Mouse (Mus musculus) erythroblast, embryonic 14.5 days (primary cell): ENCODE measurements around the gene Dedd2. TPM values are rescaled to one million over a fixed set of nuclear protein-coding genes. Genes with fewer than 3 reads are reported as not detected.

ENCODE experiments used
- H3K27me3 ChIP-seq: 2 replicates; pipeline ENCODE4 v1.6.1; 2012; ENCODE audit warnings: inconsistent platforms; ENCODE audit not compliant: control insufficient read depth
- H3K36me3 ChIP-seq: 2 replicates; pipeline ENCODE4 v1.6.1; 2012; ENCODE audit warnings: mild to moderate bottlenecking, inconsistent platforms; ENCODE audit not compliant: control insufficient read depth
- H3K4me1 ChIP-seq: 2 replicates; pipeline ENCODE4 v1.6.1; 2012; ENCODE audit warnings: inconsistent platforms; ENCODE audit not compliant: control insufficient read depth
- H3K4me3 ChIP-seq: replicated peaks from 2 replicates; pipeline ENCODE3; 2012; ENCODE audit warnings: moderate library complexity, mild to moderate bottlenecking, inconsistent platforms
- H3K9me3 ChIP-seq: 2 replicates; pipeline ENCODE4 v1.6.1; 2012; ENCODE audit warnings: low read length, inconsistent platforms, mixed read lengths; ENCODE audit not compliant: control insufficient read depth
- GATA1 ChIP-seq: IDR thresholded peaks from 2 replicates; pipeline ENCODE4 v1.6.1; 2012; ENCODE audit warnings: low read length, inconsistent platforms, mixed read lengths
- TAL1 ChIP-seq: IDR thresholded peaks from 3 replicates; pipeline ENCODE4 v1.6.1; 2012; ENCODE audit warnings: low read length, inconsistent platforms, mixed read lengths
- polyA plus RNA-seq: library from polyadenylated mRNA; stranded (reverse); fragments of >175 nt; gene quantifications from 2 replicates; pipeline ENCODE4 v1.2.3, GENCODE M21; 2012

The Dedd2 gene
- polyA plus RNA-seq, 1 experiment = 50.4 TPM

- peaks cover 32% of the 10 kb centered on the region for H3K27me3 ChIP-seq
- no peaks in the 10 kb centered on the region for H3K36me3 ChIP-seq
- no peak overlapping the region for H3K4me3 ChIP-seq
- H3K9me3 ChIP-seq = no peaks in the 10 kb centered on the region
- TF ChIP-seq GATA1 = no peak
- no peak for TF ChIP-seq TAL1
- H3K4me1 ChIP-seq = peaks cover 27% of the 10 kb centered on the region
These were observed 32.5 kb downstream of the Dedd2 start for GRCm38 (mm10) chr7:25187662-25188650.

- Histone ChIP-seq H3K4me3 (no peak overlapping the region), H3K4me1 (peaks cover 30% of the 10 kb centered on the region), H3K36me3 (no peaks in the 10 kb centered on the region), H3K9me3 (peaks cover 7% of the 10 kb centered on the region; the same call in 1 of the 2 replicates), H3K27me3 (peaks cover 71% of the 10 kb centered on the region)
- TF ChIP-seq TAL1 = no peak
- TF ChIP-seq GATA1 = no peak
These were observed 36.3 kb downstream of the Dedd2 start for GRCm38 (mm10) chr7:25184091-25184490.

GRCm38 (mm10) chr7:25181814-25182213 lies 38.6 kb downstream of the Dedd2 start:
- H3K4me3 ChIP-seq = no peak overlapping the region
- peaks cover 85% of the 10 kb centered on the region for H3K27me3 ChIP-seq
- H3K36me3 ChIP-seq = no peaks in the 10 kb centered on the region
- TF ChIP-seq TAL1 (no peak), GATA1 (no peak)
- H3K9me3 ChIP-seq = peaks cover 9% of the 10 kb centered on the region; the same call in 1 of the 2 replicates
- H3K4me1 ChIP-seq = peaks cover 22% of the 10 kb centered on the region

- Histone ChIP-seq H3K9me3 (peaks cover 9% of the 10 kb centered on the region; the same call in 1 of the 2 replicates), H3K36me3 (no peaks in the 10 kb centered on the region), H3K4me3 (no peak overlapping the region), H3K4me1 (peaks cover 22% of the 10 kb centered on the region), H3K27me3 (peaks cover 89% of the 10 kb centered on the region)
- no peak for TF ChIP-seq TAL1
- no peak for TF ChIP-seq GATA1
These were observed 39.1 kb downstream of the Dedd2 start for GRCm38 (mm10) chr7:25181331-25181790.

GRCm38 (mm10) chr7:25180512-25180911 lies 39.9 kb downstream of the Dedd2 start:
- H3K36me3 ChIP-seq = no peaks in the 10 kb centered on the region
- TF ChIP-seq TAL1 = no peak
- TF ChIP-seq GATA1 = no peak
- peaks cover 9% of the 10 kb centered on the region; the same call in 1 of the 2 replicates for H3K9me3 ChIP-seq
- H3K4me3 ChIP-seq = no peak overlapping the region
- peaks cover 97% of the 10 kb centered on the region for H3K27me3 ChIP-seq
- H3K4me1 ChIP-seq = peaks cover 22% of the 10 kb centered on the region

- H3K4me1 ChIP-seq = peaks cover 22% of the 10 kb centered on the region
- no peaks in the 10 kb centered on the region for H3K36me3 ChIP-seq
- TF ChIP-seq GATA1 (no peak), TAL1 (no peak)
- peaks cover 100% of the 10 kb centered on the region for H3K27me3 ChIP-seq
- H3K9me3 ChIP-seq = peaks cover 9% of the 10 kb centered on the region; the same call in 1 of the 2 replicates
- no peak within 1 kb of the TSS for H3K4me3 ChIP-seq
These were observed 40.7 kb downstream of the Dedd2 start, which contains the start of gene Pou2f2 for GRCm38 (mm10) chr7:25179606-25180161. TSS of gene Pou2f2 (minus strand) at chr7:25179726.

- Histone ChIP-seq H3K4me3 (no peak overlapping the region), H3K9me3 (peaks cover 9% of the 10 kb centered on the region; the same call in 1 of the 2 replicates), H3K36me3 (no peaks in the 10 kb centered on the region), H3K4me1 (peaks cover 17% of the 10 kb centered on the region), H3K27me3 (peaks cover 99% of the 10 kb centered on the region)
- TF ChIP-seq TAL1 = no peak
- no peak for TF ChIP-seq GATA1
These were observed 41.4 kb downstream of the Dedd2 start for GRCm38 (mm10) chr7:25178787-25179605.

GRCm38 (mm10) chr7:25178317-25178716 lies 42.1 kb downstream of the Dedd2 start:
- TF ChIP-seq GATA1 (no peak), TAL1 (no peak)
- H3K9me3 ChIP-seq = peaks cover 9% of the 10 kb centered on the region; the same call in 1 of the 2 replicates
- H3K4me3 ChIP-seq = no peak overlapping the region
- peaks cover 15% of the 10 kb centered on the region for H3K4me1 ChIP-seq
- no peaks in the 10 kb centered on the region for H3K36me3 ChIP-seq
- H3K27me3 ChIP-seq = peaks cover 97% of the 10 kb centered on the region
